Mouse (Mus musculus) megakaryocyte, embryonic 14.5 days (primary cell): ENCODE results near the gene Plgrkt.

ENCODE experiments used
- FLI1 ChIP-seq: IDR thresholded peaks from 2 replicates; pipeline ENCODE4 v1.6.1; 2012; ENCODE audit warnings: low read length, inconsistent platforms, mixed read lengths
- GATA1 ChIP-seq: IDR thresholded peaks from 3 replicates; pipeline ENCODE4 v1.6.1; 2012; ENCODE audit warnings: mixed read lengths, low read length, inconsistent platforms, borderline replicate concordance

DNA sequence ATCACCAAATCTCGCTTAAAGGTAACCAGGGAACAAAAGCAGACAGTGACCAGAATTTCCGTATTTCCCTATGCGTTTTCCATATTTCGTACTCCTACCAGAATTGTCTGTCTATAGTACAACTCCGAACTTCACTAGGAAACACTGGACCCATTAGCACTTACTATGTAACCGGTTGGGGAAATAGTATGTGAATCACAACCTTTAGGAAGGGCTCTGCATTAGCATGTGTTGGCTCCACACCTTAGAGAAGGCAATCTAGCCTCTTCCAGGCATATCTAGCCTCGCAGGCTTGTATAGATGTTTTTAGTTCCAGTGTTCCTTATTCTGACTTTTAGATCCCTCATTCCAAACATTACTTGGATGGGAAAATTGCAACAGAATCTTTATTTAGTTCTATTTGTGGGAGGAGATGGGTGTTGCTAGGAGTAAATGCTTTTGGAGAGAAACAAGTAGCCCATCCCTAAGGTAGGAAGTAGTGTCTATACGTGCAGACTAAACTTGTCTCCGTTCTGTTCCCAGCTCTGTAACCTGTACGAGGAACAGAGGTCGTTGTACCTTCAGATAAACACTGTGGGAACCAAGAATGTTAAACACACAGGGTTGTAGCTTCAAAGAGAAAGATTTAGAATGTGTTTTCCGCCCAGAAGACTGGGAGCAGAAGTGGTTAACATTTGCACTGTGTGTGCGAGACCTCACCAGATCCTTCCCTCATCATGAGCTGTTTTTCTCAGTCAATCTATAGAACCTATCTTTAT lies 4.8 kb downstream of the Plgrkt start:
- TF ChIP-seq GATA1: no peak
- no peak for TF ChIP-seq FLI1
